Mouse (Mus musculus): ENCODE results near the gene Ergic3. TPM values are rescaled to one million over a fixed set of nuclear protein-coding genes. Genes with fewer than 3 reads are reported as not detected.
A peak's percentile ranks its signal among the peaks of the same experiment; 100 is the strongest.

Gene Ergic3
- polyA plus RNA-seq (2015; fragmentation: Nextera tagmentation; extraction: Ambion mirVana): 350 and 382 TPM in 2 replicates

DNA sequence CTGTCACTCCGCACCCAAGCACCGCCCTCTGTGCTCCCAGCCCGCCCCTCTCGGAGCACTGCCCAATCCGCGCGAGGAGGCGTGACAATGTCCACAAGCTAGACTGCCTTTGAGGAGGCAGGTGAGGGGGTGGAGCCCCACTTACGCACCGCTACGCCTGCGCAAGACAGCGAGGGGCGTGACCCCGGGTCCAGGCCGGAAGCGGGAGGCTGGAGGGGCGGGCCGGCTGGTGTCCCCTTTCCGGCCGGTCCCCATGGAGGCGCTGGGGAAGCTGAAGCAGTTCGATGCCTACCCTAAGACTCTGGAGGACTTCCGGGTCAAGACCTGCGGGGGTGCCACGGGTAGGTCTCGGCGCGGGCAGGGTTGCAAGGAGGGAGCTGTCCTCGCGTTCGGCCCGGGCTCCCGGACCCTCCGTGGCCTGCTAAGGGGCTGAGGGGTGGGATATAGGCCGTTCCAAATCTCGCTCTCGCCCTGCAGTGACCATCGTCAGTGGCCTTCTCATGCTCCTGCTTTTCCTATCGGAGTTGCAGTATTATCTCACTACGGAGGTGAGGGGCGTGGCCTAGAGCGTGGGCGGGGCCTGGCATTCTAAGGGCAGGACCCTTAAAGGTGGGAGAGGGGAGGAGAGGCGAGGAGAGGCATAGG lies at the start of gene Ergic3, which contains the start of gene 6430550D23Rik:
TSS of gene Ergic3 (plus strand) at position 158 of the 645 bp plus-strand sequence.
TSS of gene 6430550D23Rik (minus strand) at position 90 of the 645 bp plus-strand sequence.
- Histone ChIP-seq H3K36me3 (ENCODE audit: control insufficient read depth, insufficient read depth) (peaks cover 20% of the 10 kb centered on the region), H3K27ac (ENCODE audit: low read length) (peak within 1 kb of the TSS; percentile 61), H3K4me3 (replicated peaks; ENCODE audit: low read length) (peak within 1 kb of the TSS; percentile 99), H3K27me3 (replicated peaks; ENCODE audit: control insufficient read depth, insufficient read depth, low read length) (no peaks in the 10 kb centered on the region), H3K4me2 (ENCODE audit: low read length) (peak within 1 kb of the TSS; percentile 88), H3K4me1 (replicated peaks; ENCODE audit: control insufficient read depth, insufficient read depth, low read length) (peaks cover 10% of the 10 kb centered on the region), H3K9ac (replicated peaks; ENCODE audit: low read depth, low read length) (peak within 1 kb of the TSS; percentile 82), H3K9me3 (ENCODE audit: control insufficient read depth, low read length) (no peaks in the 10 kb centered on the region)
- under 1% methylated on average over 45 of the region's 45 CpGs for WGBS
- ATAC-seq: peak; percentile 99

DNA sequence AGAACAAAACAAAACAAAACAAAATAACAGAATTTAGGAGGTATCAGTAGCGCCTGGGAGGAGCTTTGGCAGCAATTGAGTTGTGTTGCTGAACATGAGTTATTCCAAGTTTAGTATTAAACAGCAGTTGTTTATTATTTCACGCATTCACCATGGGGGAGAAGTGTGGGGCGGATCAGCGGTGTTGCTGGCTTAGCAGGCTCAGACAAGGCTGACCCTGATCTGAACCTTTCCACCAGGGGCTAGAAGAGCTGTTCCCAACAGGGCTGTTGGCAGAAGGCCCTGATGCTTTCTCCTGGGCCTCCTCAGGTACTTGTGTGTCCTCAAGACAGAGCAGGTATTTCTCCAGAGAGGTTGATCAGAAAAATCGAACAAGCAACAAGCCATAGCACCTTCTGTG lies 47.9 kb upstream of the Ergic3 start:
- H3K9ac ChIP-seq (replicated peaks; ENCODE audit: low read depth, low read length): no peak overlapping the region
- no peak for ATAC-seq
- no peaks in the 10 kb centered on the region for H3K27me3 ChIP-seq (replicated peaks; ENCODE audit: control insufficient read depth, insufficient read depth, low read length)
- 94% methylated on average over 5 of the region's 5 CpGs for WGBS
- H3K27ac ChIP-seq (ENCODE audit: low read length): no peak overlapping the region
- no peaks in the 10 kb centered on the region for H3K9me3 ChIP-seq (ENCODE audit: control insufficient read depth, low read length)
- H3K4me1 ChIP-seq (replicated peaks; ENCODE audit: control insufficient read depth, insufficient read depth, low read length): peaks cover 14% of the 10 kb centered on the region
- no peak overlapping the region for H3K4me2 ChIP-seq (ENCODE audit: low read length)
- H3K4me3 ChIP-seq (replicated peaks; ENCODE audit: low read length): no peak overlapping the region
- H3K36me3 ChIP-seq (ENCODE audit: control insufficient read depth, insufficient read depth): 0 out of 2 replicates have a peak, but pooled peaks cover 5% of the 10 kb centered on the region

DNA sequence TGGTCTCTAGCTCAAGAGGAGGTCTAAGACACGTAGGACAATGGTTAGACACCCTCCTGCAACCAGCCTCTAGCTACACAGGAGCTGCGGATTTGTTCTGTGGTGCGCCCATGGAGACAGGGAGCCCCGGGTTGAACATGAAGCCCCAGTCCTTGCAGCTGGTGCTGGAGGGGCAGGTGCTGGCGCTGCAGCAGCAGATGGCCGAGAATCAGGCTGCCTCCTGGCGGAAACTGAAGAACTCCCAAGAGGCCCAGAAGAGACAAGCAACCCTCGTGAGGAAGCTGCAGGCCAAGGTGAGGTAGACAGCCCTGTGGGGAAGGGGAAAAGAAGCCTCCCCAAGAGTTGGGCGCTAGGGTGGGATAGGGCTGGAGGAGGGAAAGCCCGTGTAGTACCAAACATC lies 46.0 kb upstream of the Ergic3 start:
- H3K4me2 ChIP-seq (ENCODE audit: low read length): no peak overlapping the region
- H3K4me3 ChIP-seq (replicated peaks; ENCODE audit: low read length): no peak overlapping the region
- no peak overlapping the region for H3K27ac ChIP-seq (ENCODE audit: low read length)
- peaks cover 11% of the 10 kb centered on the region; the same call in 1 of the 2 replicates for H3K36me3 ChIP-seq (ENCODE audit: control insufficient read depth, insufficient read depth)
- ATAC-seq: no peak
- H3K9me3 ChIP-seq (ENCODE audit: control insufficient read depth, low read length): no peaks in the 10 kb centered on the region
- no peaks in the 10 kb centered on the region for H3K27me3 ChIP-seq (replicated peaks; ENCODE audit: control insufficient read depth, insufficient read depth, low read length)
- 74% methylated on average over 10 of the region's 10 CpGs for WGBS
- no peak overlapping the region for H3K9ac ChIP-seq (replicated peaks; ENCODE audit: low read depth, low read length)
- peaks cover 14% of the 10 kb centered on the region for H3K4me1 ChIP-seq (replicated peaks; ENCODE audit: control insufficient read depth, insufficient read depth, low read length)

DNA sequence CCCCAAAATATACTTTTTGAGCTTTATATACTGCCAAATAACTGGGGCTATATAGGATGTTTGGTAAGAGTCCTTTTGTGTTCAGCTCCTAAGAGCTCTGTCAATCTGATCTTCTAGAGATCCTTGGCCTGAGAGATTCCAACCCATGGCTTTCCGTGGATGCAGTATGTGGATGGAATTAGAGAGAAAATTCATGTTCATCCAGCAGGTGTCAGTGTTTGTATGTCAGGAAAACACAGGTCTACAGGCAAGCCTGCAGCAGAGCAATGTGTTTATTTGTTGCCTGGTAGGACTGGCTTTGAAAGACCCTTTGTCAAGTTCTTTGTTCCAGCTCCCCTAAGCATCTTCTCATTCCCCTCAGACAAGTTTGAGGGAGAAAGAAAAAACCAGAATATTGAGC lies 44.9 kb upstream of the Ergic3 start:
- no peak overlapping the region for H3K4me2 ChIP-seq (ENCODE audit: low read length)
- ATAC-seq: no peak

DNA sequence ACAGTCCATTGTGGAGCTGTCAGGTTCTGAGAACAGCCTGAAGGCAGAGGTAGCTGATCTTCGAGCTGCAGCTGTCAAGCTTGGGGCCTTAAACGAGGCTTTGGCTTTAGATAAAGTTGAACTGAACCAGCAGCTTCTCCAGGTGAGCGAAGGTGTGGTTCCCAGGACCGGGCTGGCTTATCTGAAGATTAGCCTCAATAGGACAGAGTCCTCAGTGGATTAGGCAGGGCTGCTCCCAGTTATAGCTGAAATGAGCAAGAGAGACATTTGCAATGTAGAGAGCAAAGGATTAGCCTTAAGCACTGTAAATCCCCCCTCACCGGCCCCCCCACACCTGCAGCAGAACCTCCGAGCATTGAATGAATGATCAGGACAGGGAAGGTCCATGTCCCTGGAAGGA lies 34.5 kb upstream of the Ergic3 start:
- Histone ChIP-seq H3K27ac (ENCODE audit: low read length) (no peak overlapping the region), H3K4me1 (replicated peaks; ENCODE audit: control insufficient read depth, insufficient read depth, low read length) (no peaks in the 10 kb centered on the region), H3K4me3 (replicated peaks; ENCODE audit: low read length) (no peak overlapping the region), H3K9me3 (ENCODE audit: control insufficient read depth, low read length) (no peaks in the 10 kb centered on the region), H3K9ac (replicated peaks; ENCODE audit: low read depth, low read length) (no peak overlapping the region), H3K36me3 (ENCODE audit: control insufficient read depth, insufficient read depth) (peaks cover 45% of the 10 kb centered on the region), H3K27me3 (replicated peaks; ENCODE audit: control insufficient read depth, insufficient read depth, low read length) (no peaks in the 10 kb centered on the region), H3K4me2 (ENCODE audit: low read length) (no peak overlapping the region)
- 81% methylated on average over 6 of the region's 6 CpGs for WGBS
- ATAC-seq: no peak

More for the DNA sequence above, 44.9 kb upstream of the Ergic3 start:
- no peaks in the 10 kb centered on the region for H3K27me3 ChIP-seq (replicated peaks; ENCODE audit: control insufficient read depth, insufficient read depth, low read length)
- H3K9ac ChIP-seq (replicated peaks; ENCODE audit: low read depth, low read length): 0 out of 2 replicates have a peak overlapping the region, but pooled peaks have one; percentile 1
- peaks cover 14% of the 10 kb centered on the region; the same call in 1 of the 2 replicates for H3K36me3 ChIP-seq (ENCODE audit: control insufficient read depth, insufficient read depth)
- H3K4me1 ChIP-seq (replicated peaks; ENCODE audit: control insufficient read depth, insufficient read depth, low read length): 0 out of 2 replicates have a peak, but pooled peaks cover 4% of the 10 kb centered on the region
- no peak overlapping the region for H3K27ac ChIP-seq (ENCODE audit: low read length)
- H3K4me3 ChIP-seq (replicated peaks; ENCODE audit: low read length): no peak overlapping the region
- WGBS: 10% methylated on average over 1 of the region's 1 CpGs
- H3K9me3 ChIP-seq (ENCODE audit: control insufficient read depth, low read length): no peaks in the 10 kb centered on the region

DNA sequence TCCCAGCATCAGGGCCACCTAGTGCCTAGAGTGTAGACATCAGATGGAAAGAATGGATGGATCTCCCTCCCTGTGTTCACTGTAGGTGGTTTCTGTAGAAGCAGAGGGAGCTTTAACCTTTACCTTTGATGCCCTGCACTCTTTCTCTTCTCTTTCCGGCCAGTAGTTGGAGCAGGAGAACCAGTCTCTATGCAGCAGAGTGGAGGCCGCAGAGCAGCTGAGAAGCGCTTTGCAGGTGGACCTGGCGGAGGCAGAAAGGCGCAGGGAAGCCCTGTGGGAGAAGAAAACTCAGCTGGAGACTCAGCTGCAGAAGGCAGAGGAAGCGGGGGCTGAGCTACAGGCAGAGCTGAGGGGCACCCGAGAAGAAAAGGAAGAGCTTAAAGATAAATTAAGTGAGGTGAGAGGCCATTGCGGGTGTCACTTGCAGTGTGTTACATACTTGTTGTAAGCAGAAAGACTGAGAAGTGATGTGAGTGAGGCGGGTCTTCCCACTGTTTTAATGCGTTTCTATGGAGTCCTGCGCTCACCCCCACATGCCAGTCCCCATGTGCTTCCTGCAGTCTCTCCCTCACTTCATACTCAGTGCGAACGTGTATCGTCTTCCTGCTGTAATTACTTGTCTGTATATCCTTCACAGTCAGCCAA lies 33.6 kb upstream of the Ergic3 start:
- WGBS: 79% methylated on average over 14 of the region's 14 CpGs

DNA sequence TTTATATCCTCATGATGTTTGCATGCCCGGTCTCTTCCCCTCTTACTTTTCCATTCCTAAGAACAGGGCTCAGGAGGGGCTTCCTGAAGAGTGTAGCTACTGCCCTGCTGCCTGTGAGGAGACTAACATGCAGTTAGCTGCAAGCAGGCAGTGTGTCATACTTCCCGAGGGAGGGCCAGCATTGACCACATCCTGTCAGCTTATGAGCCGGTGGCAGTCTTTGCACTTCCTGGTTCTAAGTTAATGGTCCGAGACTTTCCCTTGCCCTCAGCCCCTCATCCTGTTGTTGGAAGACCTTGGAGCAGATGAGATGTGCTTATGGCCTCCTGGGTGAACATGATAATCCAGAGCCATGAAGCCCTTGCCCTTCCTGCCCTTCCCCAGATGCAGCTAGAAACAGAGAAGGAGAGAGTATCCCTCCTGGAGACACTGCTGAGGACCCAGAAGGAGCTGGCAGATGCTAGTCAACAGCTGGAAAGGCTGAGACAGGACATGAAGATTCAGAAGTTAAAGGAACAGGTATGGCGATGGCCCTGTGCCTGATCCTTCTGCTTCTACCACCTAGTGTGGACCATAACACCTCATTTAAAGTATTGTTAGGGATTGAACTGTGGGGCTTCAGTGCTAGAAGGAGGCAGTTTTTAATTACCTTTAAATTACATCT lies 28.4 kb upstream of the Ergic3 start:
- 88% methylated on average over 5 of the region's 5 CpGs for WGBS
- Histone ChIP-seq H3K27ac (ENCODE audit: low read length) (no peak overlapping the region), H3K4me3 (replicated peaks; ENCODE audit: low read length) (no peak overlapping the region), H3K4me1 (replicated peaks; ENCODE audit: control insufficient read depth, insufficient read depth, low read length) (no peaks in the 10 kb centered on the region), H3K4me2 (ENCODE audit: low read length) (no peak overlapping the region), H3K9me3 (ENCODE audit: control insufficient read depth, low read length) (no peaks in the 10 kb centered on the region), H3K9ac (replicated peaks; ENCODE audit: low read depth, low read length) (no peak overlapping the region), H3K36me3 (ENCODE audit: control insufficient read depth, insufficient read depth) (peaks cover 41% of the 10 kb centered on the region), H3K27me3 (replicated peaks; ENCODE audit: control insufficient read depth, insufficient read depth, low read length) (no peaks in the 10 kb centered on the region)
- no peak for ATAC-seq

More for the DNA sequence above, 33.6 kb upstream of the Ergic3 start:
- Histone ChIP-seq H3K36me3 (ENCODE audit: control insufficient read depth, insufficient read depth) (peaks cover 39% of the 10 kb centered on the region), H3K9me3 (ENCODE audit: control insufficient read depth, low read length) (no peaks in the 10 kb centered on the region), H3K4me1 (replicated peaks; ENCODE audit: control insufficient read depth, insufficient read depth, low read length) (no peaks in the 10 kb centered on the region), H3K4me3 (replicated peaks; ENCODE audit: low read length) (no peak overlapping the region), H3K4me2 (ENCODE audit: low read length) (no peak overlapping the region), H3K27ac (ENCODE audit: low read length) (no peak overlapping the region), H3K27me3 (replicated peaks; ENCODE audit: control insufficient read depth, insufficient read depth, low read length) (no peaks in the 10 kb centered on the region), H3K9ac (replicated peaks; ENCODE audit: low read depth, low read length) (no peak overlapping the region)
- no peak for ATAC-seq

DNA sequence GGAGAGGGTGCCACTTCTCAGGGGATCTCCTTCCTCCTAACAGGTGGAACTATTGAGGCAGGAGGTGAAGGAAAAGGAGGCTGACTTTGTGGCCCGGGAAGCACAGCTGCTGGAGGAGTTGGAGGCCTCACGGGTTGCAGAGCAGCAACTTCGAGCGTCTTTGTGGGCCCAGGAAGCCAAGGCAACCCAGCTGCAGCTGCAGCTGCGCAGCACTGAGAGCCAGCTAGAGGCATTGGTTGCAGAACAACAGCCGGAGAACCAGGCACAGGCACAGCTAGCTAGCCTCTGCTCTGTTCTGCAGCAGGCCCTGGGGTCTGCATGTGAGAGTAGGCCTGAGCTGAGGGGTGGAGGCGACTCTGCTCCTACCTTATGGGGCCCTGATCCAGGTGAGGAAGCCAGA lies 22.1 kb upstream of the Ergic3 start:
- Histone ChIP-seq H3K4me1 (replicated peaks; ENCODE audit: control insufficient read depth, insufficient read depth, low read length) (no peaks in the 10 kb centered on the region), H3K27me3 (replicated peaks; ENCODE audit: control insufficient read depth, insufficient read depth, low read length) (no peaks in the 10 kb centered on the region), H3K27ac (ENCODE audit: low read length) (no peak overlapping the region), H3K4me2 (ENCODE audit: low read length) (no peak overlapping the region), H3K4me3 (replicated peaks; ENCODE audit: low read length) (no peak overlapping the region), H3K9ac (replicated peaks; ENCODE audit: low read depth, low read length) (no peak overlapping the region), H3K9me3 (ENCODE audit: control insufficient read depth, low read length) (no peaks in the 10 kb centered on the region), H3K36me3 (ENCODE audit: control insufficient read depth, insufficient read depth) (peaks cover 49% of the 10 kb centered on the region)
- 85% methylated on average over 7 of the region's 7 CpGs for WGBS
- no peak for ATAC-seq

DNA sequence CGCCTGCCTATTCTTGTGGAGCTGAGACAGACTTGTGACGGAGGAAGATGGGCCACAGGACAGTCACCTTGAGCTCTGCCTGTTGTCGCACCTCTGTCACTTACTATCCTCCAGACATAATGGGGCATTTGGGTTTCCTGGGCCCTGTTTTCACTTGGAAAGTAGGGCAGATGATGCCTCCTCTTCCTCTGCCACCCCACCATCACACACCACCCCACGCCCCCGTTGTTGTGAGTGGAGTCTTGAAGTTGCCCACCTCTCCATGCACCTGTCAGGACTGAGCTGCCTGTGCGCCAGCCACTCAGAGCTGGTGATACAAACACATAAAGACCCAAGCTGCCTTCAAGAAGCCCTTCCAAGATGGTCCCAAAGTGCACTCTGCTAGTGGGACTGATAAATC lies 20.7 kb upstream of the Ergic3 start:
- no peak overlapping the region for H3K4me2 ChIP-seq (ENCODE audit: low read length)
- H3K4me3 ChIP-seq (replicated peaks; ENCODE audit: low read length): no peak overlapping the region
- H3K4me1 ChIP-seq (replicated peaks; ENCODE audit: control insufficient read depth, insufficient read depth, low read length): no peaks in the 10 kb centered on the region
- no peak overlapping the region for H3K9ac ChIP-seq (replicated peaks; ENCODE audit: low read depth, low read length)
- H3K36me3 ChIP-seq (ENCODE audit: control insufficient read depth, insufficient read depth): peaks cover 55% of the 10 kb centered on the region
- no peak overlapping the region for H3K27ac ChIP-seq (ENCODE audit: low read length)
- WGBS: 98% methylated on average over 6 of the region's 6 CpGs
- ATAC-seq: no peak
- no peaks in the 10 kb centered on the region for H3K9me3 ChIP-seq (ENCODE audit: control insufficient read depth, low read length)
- H3K27me3 ChIP-seq (replicated peaks; ENCODE audit: control insufficient read depth, insufficient read depth, low read length): no peaks in the 10 kb centered on the region

Data from forebrain, embryonic 16.5 days (tissue).